In genomic region chr13:37802246-37803003, GRCm38 (mm10) we compare ENCODE assay signal across 11 mouse cellular contexts. TPM values are rescaled to one million over a fixed set of nuclear protein-coding genes. Genes with fewer than 3 reads are reported as not detected.
A peak's percentile ranks its signal among the peaks of the same experiment; 100 is the strongest.
DNase-seq lines count a peak whose midpoint lies in the region; ATAC-seq and TF ChIP-seq lines count a peak whose summit lies in the region.
"Had no signal": no experiment of that assay in that cellular context is flagged by ENCODE, and none has a peak within 500 bp of the region (broad histone marks: within the 10 kb centered on the region; RNA-seq: fewer than 3 reads in every experiment).

No protein-coding gene starts in this region.

- intact Hi-C loops in gastrocnemius, postnatal 14 days (cut with DNase I; ENCODE audit: low total_unique reads): loop anchor here (10.0 kb wide), 1 partner anchor 258 kb away; no protein-coding TSS in a partner anchor

- TF ChIP-seq POLR2A in MEL (IDR thresholded peaks at IDR 0.05; ENCODE audit: control insufficient read depth in 1 of 2, insufficient read depth in 1 of 2, low read depth in 1 of 2, low read length in 2 of 2, poor library complexity in 1 of 2): no peak

- no peak overlapping the region for H3K27ac ChIP-seq in forebrain, embryonic 13.5 days
- H3K27ac ChIP-seq in forebrain, embryonic 16.5 days (ENCODE audit: low read length): no peak overlapping the region
- 0 out of 2 replicates have a peak overlapping the region, but pooled peaks have one; percentile 12 for H3K27ac ChIP-seq in MEL (ENCODE audit: control insufficient read depth, low read depth, low read length)
- no peak overlapping the region for H3K27ac ChIP-seq in midbrain, embryonic 15.5 days
- H3K27ac ChIP-seq: neural tube, embryonic 12.5 days had no signal

- no peak for TF ChIP-seq RAD21 in MEL (IDR thresholded peaks at IDR 0.05; ENCODE audit: low read depth, low read length)

- H3K9me3 ChIP-seq in forebrain, embryonic 13.5 days (replicated peaks): no peaks in the 10 kb centered on the region
- no peaks in the 10 kb centered on the region for H3K9me3 ChIP-seq in forebrain, embryonic 16.5 days (ENCODE audit: control insufficient read depth, low read length)
- no peaks in the 10 kb centered on the region for H3K9me3 ChIP-seq in MEL (replicated peaks; ENCODE audit: insufficient read depth, low read length)
- H3K9me3 ChIP-seq in midbrain, embryonic 15.5 days: no peaks in the 10 kb centered on the region
- H3K9me3 ChIP-seq: neural tube, embryonic 12.5 days had no signal

- peak; percentile 63; the same call in 1 of the 2 replicates for ATAC-seq in forebrain, embryonic 13.5 days
- no peak; the same call in 1 of the 2 replicates for ATAC-seq in forebrain, embryonic 16.5 days
- peak; percentile 81 for ATAC-seq in midbrain, embryonic 15.5 days (replicated peaks)
- ATAC-seq: hindbrain, embryonic 16.5 days had no signal

- H3K79me2 ChIP-seq in MEL (ENCODE audit: control insufficient read depth, insufficient read depth, low read length, poor library complexity): no peaks in the 10 kb centered on the region

- H3K4me2 ChIP-seq in forebrain, embryonic 13.5 days: no peak overlapping the region
- no peak overlapping the region for H3K4me2 ChIP-seq in forebrain, embryonic 16.5 days (ENCODE audit: low read length)
- no peak overlapping the region for H3K4me2 ChIP-seq in midbrain, embryonic 15.5 days
- H3K4me2 ChIP-seq: neural tube, embryonic 12.5 days had no signal

- no peak overlapping the region for H3K4me3 ChIP-seq in forebrain, embryonic 13.5 days
- no peak overlapping the region for H3K4me3 ChIP-seq in forebrain, embryonic 16.5 days (replicated peaks; ENCODE audit: low read length)
- H3K4me3 ChIP-seq in MEL (ENCODE audit: control insufficient read depth in 1 of 2, insufficient read depth in 1 of 2, low read depth in 2 of 2, low read length in 2 of 2): peak overlapping the region in 1 of 2 experiments; percentile 9; a peak in 1 of 4 replicates
- no peak overlapping the region for H3K4me3 ChIP-seq in midbrain, embryonic 15.5 days
- H3K4me3 ChIP-seq: neural tube, embryonic 12.5 days had no signal

- DNase-seq in MEL (ENCODE audit: low read depth, low spot score): no peak
- DNase-seq in kidney, postnatal 10 days: peak; percentile 23
- DNase-seq in urinary bladder, postnatal 25 days (ENCODE audit: low spot score): no peak
- no peak for DNase-seq in urinary bladder, adult 18-20 months (ENCODE audit: low spot score in 2 of 2)
- DNase-seq in gastrocnemius, postnatal 14 days: no peak
- DNase-seq: cerebellum, postnatal 25 days had no signal

- TF ChIP-seq EP300 in MEL (IDR thresholded peaks at IDR 0.05; ENCODE audit: low read depth in 1 of 2, low read length in 2 of 2): no peak

- H3K9ac ChIP-seq in forebrain, embryonic 13.5 days: no peak overlapping the region
- no peak overlapping the region for H3K9ac ChIP-seq in forebrain, embryonic 16.5 days (replicated peaks; ENCODE audit: low read depth, low read length)
- H3K9ac ChIP-seq in MEL (ENCODE audit: control insufficient read depth, low read depth, low read length, poor library complexity, severe bottlenecking): peak overlapping the region; percentile 24; the same call in 1 of the 2 replicates
- no peak overlapping the region for H3K9ac ChIP-seq in midbrain, embryonic 15.5 days
- H3K9ac ChIP-seq: neural tube, embryonic 12.5 days had no signal

- H3K36me3 ChIP-seq in forebrain, embryonic 13.5 days (ENCODE audit: poor library complexity, severe bottlenecking): no peaks in the 10 kb centered on the region
- no peaks in the 10 kb centered on the region for H3K36me3 ChIP-seq in forebrain, embryonic 16.5 days (ENCODE audit: control insufficient read depth, insufficient read depth)
- peaks cover 0 to 16% of the 10 kb centered on the region in 2 experiments; a peak in 2 of 4 replicates for H3K36me3 ChIP-seq in MEL (ENCODE audit: control insufficient read depth in 1 of 2, insufficient read depth in 2 of 2, low read length in 2 of 2)
- H3K36me3 ChIP-seq in midbrain, embryonic 15.5 days (replicated peaks): no peaks in the 10 kb centered on the region
- H3K36me3 ChIP-seq: neural tube, embryonic 12.5 days had no signal

- H3K4me1 ChIP-seq in forebrain, embryonic 13.5 days: peaks cover 12% of the 10 kb centered on the region; the same call in 1 of the 2 replicates
- H3K4me1 ChIP-seq in forebrain, embryonic 16.5 days (replicated peaks; ENCODE audit: control insufficient read depth, insufficient read depth, low read length): no peaks in the 10 kb centered on the region
- peaks cover 7 to 9% of the 10 kb centered on the region in 2 experiments for H3K4me1 ChIP-seq in MEL (ENCODE audit: control insufficient read depth in 1 of 2, insufficient read depth in 2 of 2, low read length in 2 of 2)
- peaks cover 10% of the 10 kb centered on the region; the same call in 1 of the 2 replicates for H3K4me1 ChIP-seq in midbrain, embryonic 15.5 days
- H3K4me1 ChIP-seq: neural tube, embryonic 12.5 days had no signal

- WGBS in forebrain, embryonic 13.5 days: 6% methylated on average over 6 of the region's 6 CpGs
- 7% methylated on average over 6 of the region's 6 CpGs for WGBS in forebrain, embryonic 16.5 days
- WGBS in midbrain, embryonic 15.5 days: 10% methylated on average over 6 of the region's 6 CpGs

- H3K27me3 ChIP-seq in forebrain, embryonic 13.5 days: peaks cover 13% of the 10 kb centered on the region; the same call in 1 of the 2 replicates
- H3K27me3 ChIP-seq in forebrain, embryonic 16.5 days (replicated peaks; ENCODE audit: control insufficient read depth, insufficient read depth, low read length): 0 out of 2 replicates have a peak, but pooled peaks cover 2% of the 10 kb centered on the region
- no peaks in the 10 kb centered on the region for H3K27me3 ChIP-seq in MEL (ENCODE audit: control insufficient read depth in 1 of 2, insufficient read depth in 2 of 2, low read length in 2 of 2)
- H3K27me3 ChIP-seq in midbrain, embryonic 15.5 days (replicated peaks): no peaks in the 10 kb centered on the region
- H3K27me3 ChIP-seq: neural tube, embryonic 12.5 days had no signal

- no peak for TF ChIP-seq CTCF in MEL (IDR thresholded peaks at IDR 0.05 in 2 of 3, conservative IDR thresholded peaks at IDR 0.05 in 1 of 3; ENCODE audit: control insufficient read depth in 1 of 3, insufficient read depth in 1 of 3, low read depth in 2 of 3, low read length in 3 of 3, poor library complexity in 1 of 3, severe bottlenecking in 1 of 3)

TF ChIP-seq in MEL, 35 proteins besides CTCF, POLR2A, EP300 and RAD21:
- TF ChIP-seq TAL1 (IDR thresholded peaks at IDR 0.05; ENCODE audit: low read length) (no peak), NRF1 (IDR thresholded peaks at IDR 0.05; ENCODE audit: insufficient read depth, low read depth, low read length, poor library complexity, severe bottlenecking) (no peak), E2F4 (IDR thresholded peaks at IDR 0.05; ENCODE audit: borderline replicate concordance, low read depth, low read length) (no peak), NELFE (IDR thresholded peaks at IDR 0.05; ENCODE audit: low read depth, low read length) (no peak), TCF12 (IDR thresholded peaks at IDR 0.05; ENCODE audit: low read depth, low read length) (no peak), MXI1 (IDR thresholded peaks at IDR 0.05; ENCODE audit: low read depth, low read length) (no peak), CHD2 (IDR thresholded peaks at IDR 0.05; ENCODE audit: low read length) (no peak), SMC3 (IDR thresholded peaks at IDR 0.05; ENCODE audit: low read depth, low read length) (no peak)

RNA-seq across cellular contexts. Expression of gene Rreb1, which starts 24.2 kb away (rescaled TPM):
- polyA plus RNA-seq in forebrain, embryonic 13.5 days (2015; fragmentation: Nextera tagmentation; extraction: Ambion mirVana): 1.6 and 1.7 TPM in 2 replicates
- 1.3 and 2.1 TPM in 2 replicates for polyA plus RNA-seq in forebrain, embryonic 16.5 days (2015; fragmentation: Nextera tagmentation; extraction: Ambion mirVana)
- total RNA-seq in MEL (2012; rRNA removed): 8.1 and 10.4 TPM in 2 replicates
- 10 to 100 TPM in 1 of 2 experiments, not detected in 1; 34.0 TPM for polyA plus RNA-seq in MEL (2012; ENCODE audit: insufficient read depth in 1 of 2, insufficient read length in 2 of 2, low read depth in 1 of 2, low replicate concordance in 2 of 2, missing spikeins in 1 of 2)
- 3.6 and 3.9 TPM in 2 replicates for polyA plus RNA-seq in midbrain, embryonic 15.5 days (2015; fragmentation: Nextera tagmentation; extraction: Ambion mirVana)
- 10 to 100 TPM; 26.2 to 32.9 TPM for total RNA-seq in gastrocnemius, postnatal 14 days (2021)
